Mouse (Mus musculus) urinary bladder, postnatal 10 days (tissue): ENCODE results near the gene Tubb4b.
A peak's percentile ranks its signal among the peaks of the same experiment; 100 is the strongest.

Experiments used
- DNase-seq: peaks from one replicate; pipeline ENCODE4 v3.0.0; 2022; ENCODE audit warnings: low spot score

Gene Tubb4b

DNA sequence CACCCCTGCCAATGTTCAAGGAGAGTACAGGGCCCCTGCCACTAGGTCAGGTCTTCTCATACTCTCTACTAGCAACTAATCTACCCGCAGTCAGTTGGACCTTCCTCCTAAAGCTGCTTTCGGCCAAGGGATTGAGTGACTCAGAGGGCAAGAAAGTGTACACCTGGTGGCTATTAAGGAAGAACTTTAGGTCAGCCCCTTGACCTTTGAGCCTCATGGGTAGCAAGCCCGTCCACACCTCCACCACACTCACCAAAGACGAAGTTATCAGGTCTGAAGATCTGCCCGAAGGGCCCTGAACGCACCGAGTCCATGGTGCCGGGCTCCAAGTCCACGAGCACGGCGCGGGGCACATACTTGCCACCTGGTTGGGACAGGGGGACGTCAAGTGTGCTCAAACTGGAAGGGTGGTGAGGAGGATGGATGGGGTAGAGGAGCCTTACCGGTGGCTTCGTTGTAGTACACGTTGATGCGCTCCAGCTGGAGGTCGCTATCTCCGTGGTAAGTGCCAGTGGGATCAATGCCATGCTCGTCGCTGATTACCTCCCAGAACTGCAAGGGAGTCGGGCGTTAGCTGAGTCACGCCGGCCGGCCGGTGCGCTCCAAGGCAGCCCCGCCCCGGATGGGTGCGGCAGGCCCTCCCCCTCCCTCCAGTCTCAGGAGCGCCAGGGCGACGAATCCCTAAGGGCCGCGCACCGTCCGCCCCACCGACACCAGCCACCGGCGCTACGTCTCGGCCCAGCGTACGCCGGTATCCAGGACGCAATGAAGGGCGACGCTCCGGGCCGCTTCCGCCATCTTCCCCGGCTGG is 616 bp downstream of the Tubb4b start:
- peak; percentile 46 for DNase-seq

DNA sequence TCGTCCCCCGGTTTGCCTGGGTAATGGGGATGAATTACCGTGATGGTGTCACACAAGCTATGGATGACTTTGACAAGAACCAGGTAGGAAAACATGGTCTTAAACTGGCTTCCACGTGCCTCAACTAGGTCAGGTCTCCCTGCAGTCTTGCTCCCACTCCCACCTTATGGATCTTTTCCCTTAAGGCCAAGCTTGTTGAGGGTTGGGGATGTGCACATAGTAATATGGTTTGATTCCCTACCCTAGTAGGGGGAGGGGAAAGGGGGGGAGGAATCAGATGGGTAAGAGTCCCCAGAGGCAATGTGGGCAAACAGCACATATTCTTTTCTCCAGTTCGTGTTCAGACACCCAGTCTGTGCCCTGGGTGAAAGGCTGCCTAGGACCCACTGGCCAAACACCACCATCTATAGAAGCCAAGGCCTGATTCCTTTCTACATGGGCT is 3.1 kb downstream of the Tubb4b start:
- DNase-seq, result no peak

DNA sequence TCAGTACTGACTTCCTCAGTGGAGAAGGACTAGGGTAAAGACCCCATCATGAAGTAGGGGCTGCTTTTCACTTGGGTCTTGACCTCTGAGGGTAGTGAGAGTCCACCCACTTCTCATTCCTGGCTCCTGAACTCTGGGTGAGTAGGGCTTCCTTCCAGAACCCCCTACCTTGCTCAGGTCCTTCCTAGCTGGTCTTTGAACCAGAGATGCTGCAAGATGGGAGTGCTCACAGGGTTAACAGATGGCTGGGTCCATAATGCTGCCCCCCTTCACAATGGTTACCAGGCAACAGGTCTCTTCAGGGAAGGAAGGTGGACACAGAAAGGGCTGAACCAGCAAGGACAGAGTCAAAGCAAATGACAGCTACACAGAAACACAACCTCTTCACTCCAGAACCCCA is 6.1 kb downstream of the Tubb4b start, which contains the start of gene Fam166a:
Gene Fam166a, plus strand, starts transcription at position 301 of the 400 bp plus-strand sequence.
- no peak for DNase-seq

DNA sequence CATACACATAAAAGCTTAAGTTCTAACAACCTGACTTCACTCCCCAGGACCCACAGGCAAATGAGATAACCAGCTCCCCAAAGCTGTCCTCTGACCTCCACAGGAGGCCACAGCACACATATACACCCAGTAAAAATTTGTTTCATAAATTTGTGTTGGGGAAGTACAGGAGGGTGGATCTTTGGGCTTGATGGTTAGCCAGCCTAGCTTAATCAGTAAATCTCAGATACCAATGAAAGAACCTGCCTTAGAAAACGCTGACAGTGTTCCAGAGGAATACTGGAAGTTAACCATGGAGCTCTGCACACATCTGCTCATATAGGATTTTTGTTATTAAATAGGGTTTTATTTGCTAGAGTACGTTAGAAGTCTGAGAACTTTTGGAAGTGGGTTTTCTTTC is 6.8 kb downstream of the Tubb4b start:
- DNase-seq, result no peak

DNA sequence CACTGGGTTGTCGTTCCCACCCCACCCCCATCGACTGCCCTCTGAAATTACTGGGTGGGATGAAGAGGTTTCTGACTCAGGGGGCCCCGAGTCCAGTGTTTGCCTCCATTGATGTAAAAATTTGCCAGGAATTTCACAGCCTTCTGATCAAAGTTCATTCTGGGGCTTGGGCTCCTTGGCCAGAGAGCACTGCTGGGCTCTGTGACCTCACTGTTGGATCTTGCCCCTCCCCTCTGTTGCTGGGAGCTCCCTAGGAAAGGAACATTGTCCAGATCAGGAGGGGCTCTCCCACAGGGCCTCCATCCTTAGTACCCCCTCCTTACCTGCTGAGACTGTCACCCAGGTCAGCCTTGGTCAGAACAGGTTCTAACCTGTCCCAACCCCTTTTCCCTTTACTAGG is 10.1 kb downstream of the Tubb4b start, which contains the start of gene Stpg3:
Gene Stpg3, minus strand, starts transcription at position 194 of the 400 bp plus-strand sequence.
- DNase-seq, result no peak

DNA sequence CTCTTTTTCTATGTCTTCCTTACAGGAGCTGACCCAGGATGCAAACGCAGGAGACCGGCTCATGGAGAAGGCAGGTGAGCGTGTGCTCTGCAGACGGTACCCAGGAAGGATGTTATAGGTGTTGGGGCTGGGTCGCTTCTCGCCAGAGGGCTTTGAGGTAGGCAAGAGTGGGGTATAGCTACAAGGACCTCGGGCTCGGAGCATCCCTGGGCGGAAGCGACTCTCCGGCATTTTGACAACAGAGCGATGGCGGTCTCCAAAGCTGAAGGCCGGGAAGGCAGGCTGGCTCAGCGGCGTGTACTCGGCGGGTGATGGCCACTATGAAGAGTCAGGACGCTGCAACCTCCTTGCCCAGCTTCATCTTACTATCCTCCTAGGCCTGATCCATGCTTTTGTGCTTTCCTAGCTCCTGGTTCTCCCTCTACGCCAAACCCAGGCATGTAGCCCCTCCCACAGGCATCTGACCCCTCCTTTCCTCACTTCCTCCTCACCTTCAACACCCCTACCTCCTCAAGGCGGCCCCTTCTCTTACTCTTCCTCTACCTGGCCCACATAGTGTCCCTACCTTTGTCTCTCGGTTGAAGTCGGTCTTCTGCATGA is 11.1 kb downstream of the Tubb4b start:
- DNase-seq, result no peak

DNA sequence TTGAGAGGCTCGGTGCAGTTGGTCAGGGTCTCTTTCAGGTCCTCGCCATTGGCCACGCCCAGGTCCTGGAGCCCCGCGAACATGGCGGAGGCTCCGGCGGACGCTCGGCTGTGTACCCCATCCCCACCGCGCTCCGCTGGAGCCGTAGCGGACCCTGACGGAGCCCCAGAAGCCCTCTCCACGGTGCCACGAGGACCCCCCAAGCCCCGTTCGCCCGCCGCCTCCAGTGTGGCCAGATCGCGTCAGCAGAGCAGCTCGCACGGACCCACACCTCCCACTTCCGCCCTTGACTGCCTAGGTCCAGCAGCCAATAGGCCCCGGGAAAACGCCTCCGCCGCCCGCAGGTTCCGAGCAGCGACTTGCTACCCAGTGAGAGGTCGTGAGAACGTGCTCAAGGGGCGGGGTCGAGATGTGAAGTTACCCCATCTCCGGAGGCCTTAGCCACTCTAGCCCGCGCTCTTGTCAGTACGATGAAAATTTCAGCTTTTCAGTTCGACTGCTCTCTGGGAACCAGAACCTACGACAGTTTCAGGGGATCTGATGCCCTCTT is 13.3 kb downstream of the Tubb4b start, which contains the start of gene Nelfb:
Gene Nelfb, minus strand, starts transcription at position 369 of the 550 bp plus-strand sequence.
- peak; percentile 57 for DNase-seq

DNA sequence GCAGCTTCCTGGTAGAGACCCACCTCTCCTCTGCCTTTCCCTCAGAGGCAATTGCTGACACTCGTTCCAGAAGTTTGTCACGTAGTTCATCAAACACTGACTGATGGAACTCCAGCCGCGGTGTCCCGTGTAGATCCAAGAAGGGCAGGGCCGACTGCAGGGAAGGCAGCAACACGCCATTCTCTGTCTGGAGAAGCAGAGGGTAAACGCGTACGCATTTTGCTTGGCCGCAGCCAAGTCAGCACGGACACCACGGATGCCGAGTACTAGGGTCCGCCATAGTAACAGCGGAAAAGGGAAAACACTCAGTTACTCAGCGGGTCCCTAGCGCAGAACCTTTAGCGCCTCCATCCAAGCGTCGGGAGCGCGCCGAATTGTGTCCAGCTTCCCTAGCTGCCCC is 13.8 kb downstream of the Tubb4b start:
- DNase-seq, result no peak

DNA sequence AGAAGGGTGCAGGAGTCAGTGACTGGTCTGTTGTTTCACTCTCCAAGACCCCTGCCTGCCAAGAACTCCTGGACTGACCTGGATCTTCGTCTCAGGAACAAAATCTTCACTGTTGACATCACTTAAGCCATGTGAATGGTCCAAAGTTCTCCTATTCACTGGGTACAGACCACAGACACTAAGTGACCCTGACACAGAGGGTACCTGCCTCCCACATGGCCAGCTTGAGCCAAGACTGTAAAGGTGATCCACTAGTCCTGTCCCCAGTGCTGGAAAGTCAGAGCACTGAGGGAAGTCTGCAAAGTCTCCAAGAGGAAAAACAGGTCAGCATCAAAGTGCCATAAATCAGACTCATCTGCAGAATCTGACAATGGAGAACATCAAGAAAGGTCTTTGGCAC is 16.9 kb downstream of the Tubb4b start:
- no peak for DNase-seq

DNA sequence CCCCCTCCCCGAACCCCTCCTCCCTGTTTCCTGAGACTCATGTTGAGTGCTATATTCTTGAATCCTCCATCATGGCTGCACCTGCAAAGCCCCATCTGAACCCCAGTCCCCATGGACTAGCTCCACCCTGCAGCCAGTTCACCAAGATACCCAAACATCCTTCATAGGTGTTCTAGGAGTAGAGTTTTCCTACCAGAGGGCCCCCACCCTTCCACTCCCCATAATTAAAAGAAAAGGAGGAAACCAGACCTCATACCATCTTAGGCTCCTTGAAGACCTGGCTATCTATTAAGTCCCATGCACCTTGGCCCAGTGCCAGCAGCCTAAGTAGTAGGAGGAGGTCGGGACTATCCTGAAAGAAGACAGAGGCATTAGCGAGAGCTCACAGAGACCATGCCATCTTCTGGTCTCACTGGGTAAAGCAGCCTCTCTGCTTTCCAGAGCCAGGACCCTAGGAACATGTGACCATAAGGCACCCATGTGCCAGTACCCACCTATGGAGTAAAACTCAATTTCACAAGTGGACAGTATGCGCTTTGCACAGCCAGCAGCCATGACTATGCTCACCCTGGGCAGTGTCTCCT is 20.8 kb downstream of the Tubb4b start:
- no peak for DNase-seq

DNA sequence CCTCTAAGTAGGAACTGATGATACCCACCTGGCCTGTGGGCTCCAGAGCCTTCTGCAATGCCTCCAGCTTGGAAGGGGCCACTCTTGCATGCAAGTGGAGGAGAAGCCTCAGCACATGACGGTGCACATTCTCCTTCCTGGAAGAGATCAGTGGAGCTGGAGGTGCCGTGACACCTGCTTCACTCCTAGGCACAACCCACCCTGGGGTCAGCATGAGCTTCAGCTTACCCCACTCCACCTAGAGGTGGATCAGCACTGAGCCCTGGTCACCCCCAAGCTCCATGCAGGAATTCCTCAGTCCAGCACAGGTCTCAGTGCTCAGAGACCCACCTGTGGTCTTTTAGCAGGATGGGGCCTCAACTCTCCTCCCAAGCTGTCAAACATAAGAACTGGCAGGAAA is 23.9 kb downstream of the Tubb4b start:
- no peak for DNase-seq

DNA sequence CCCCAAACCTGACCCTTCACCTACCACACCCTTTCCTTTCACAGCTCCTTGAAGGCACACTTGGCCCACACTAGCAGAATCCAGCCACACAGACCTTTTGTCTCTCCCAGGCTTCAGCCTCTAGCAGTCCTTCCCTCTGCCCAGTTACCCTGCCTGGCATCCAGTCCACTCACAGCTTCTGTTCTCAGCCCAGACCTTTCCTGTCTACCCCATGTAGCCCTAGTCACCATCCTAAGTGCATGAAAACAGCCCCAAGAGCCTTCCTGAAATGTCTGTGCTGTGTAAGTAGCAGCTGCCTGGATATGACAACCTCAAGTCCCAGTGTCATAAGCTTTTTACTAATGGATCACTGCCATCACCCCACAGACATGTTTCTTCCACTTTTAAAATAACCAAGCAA is 26.6 kb downstream of the Tubb4b start:
- DNase-seq, result no peak

DNA sequence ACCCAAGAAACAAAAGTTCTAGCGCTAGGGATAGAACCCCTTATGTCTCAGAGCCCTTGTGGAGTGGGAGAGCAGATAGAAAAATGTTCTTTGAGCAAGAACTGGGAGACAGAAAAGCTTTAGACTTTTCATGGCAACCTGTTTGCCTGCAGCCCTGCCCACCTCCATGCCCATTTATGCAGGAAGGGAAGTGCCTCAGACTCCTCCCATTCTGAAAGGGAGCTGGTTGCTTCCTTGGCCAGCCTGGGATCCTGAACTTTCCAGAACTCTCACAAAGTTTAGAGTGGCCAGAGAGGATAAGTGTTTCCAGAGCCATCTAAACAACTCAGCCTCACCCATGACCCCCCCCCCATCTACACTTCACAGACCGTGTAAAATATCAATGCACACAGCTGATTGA is 27.3 kb downstream of the Tubb4b start:
- DNase-seq, result no peak

DNA sequence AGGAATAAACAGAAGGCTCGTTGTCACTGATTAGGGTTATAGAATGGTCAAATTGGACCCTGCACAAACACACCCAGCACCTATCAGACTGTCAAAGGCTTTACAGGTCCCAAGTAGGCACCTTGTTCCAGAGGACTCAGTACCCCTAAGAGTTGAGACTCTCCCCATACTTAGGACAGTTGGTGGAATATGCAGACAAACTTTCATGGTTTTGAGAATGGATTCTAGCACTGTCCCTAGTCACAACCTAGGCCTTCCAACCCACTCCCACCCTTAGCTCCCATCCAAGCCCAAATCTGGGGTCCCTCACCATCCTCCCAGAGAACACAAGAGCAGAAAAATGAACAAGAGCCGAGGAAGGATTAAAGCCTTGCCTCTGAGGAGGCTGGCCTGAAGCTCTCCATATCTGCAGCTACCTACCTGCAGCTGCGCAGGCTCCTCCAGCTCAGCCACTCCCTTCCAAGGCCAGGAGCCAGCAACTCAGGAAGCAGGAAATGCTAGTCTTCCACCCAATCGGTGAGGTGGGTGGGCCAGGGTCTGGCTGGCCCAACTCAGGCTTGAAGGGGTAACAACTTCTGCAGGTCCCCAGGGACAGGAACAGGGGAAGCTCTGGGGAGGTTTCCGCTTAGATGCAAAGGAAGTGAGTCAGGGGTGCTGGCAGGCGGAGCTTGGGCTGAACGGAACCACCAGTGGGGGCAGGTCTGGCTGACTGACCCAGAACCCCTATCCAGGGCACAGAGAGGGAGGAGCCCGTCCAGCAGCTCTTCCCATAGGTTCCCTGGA is 28.1 kb downstream of the Tubb4b start, which contains the start of gene Tor4a:
Gene Tor4a, minus strand, starts transcription at position 715 of the 783 bp plus-strand sequence.
- DNase-seq, result no peak

DNA sequence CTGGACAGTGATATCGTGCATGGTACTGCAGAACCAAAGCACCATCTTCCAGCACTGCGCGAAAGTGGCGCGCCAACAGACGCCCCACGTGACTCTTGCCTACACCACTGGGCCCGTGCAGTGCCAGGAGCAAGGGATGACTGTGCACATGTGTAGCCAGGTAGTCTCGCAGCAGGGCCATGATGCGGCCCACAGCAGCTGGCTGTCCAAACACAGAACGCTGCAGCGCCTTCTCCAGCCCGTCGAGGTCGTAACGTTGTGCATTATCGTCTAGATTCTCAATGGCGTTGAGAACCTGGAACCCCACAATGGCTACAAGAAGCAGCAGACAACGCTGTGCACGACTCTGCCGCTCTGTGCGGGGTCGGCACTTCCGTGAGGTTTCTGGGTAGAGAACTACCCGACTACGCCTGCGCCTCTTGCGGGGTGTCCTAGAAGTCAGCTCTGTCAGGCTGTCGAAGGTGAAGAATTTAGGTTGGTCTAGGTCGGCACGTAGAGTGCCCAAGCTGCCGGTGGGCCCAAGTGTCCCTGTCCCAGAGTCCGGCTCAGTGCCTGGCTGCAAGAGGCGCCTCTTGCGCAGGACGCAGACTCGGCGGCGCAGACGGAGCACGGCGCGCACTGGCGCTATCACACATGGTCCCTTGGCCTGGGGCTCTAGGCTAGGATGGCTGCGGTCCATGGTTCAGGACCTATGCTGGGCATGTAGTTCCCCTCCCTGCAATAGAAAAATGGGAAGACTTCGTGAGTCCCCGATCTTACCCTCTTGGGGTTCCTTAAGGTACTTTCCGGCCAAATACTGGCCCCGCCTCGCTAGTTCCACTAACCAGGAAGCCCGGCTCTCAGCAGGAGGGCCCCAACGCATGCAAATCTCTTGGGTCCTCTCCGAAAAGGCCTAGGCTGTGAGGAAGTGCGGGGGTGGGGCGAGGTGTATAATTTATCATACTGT is 29.0 kb downstream of the Tubb4b start:
- DNase-seq, result no peak

DNA sequence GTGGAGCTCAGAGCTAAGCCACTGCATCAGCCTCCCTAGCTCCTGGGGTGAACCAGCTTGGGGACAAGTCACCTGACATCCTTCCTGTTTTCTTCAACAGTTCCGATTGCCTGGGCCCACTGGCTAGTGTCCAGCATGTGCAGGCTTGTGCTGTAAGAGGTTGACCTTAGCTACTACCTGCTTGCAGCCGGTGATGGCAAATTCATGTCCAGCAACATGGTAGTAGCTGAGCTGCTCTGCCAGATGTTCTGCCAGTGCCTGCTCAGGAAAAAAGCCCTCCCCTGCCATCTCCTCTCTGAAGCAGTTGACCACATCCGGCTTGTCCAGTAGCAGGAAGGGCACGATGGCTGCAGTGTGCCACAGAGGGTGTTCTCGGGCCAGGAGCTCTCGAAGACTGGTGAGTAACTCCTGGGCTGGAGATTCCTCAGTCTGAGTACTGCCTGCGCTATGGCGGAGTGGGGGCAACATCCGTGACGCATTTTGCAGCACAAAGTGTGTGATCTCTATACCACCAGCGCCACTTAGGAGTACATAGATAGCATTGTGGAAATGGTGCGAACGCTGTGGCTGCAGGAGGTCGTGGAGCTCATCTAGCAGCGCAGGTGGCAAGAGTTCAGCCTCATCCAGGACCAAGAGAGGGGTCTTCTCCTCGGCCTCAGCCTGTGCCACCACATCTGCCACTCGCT is 29.9 kb downstream of the Tubb4b start:
- DNase-seq, result no peak

DNA sequence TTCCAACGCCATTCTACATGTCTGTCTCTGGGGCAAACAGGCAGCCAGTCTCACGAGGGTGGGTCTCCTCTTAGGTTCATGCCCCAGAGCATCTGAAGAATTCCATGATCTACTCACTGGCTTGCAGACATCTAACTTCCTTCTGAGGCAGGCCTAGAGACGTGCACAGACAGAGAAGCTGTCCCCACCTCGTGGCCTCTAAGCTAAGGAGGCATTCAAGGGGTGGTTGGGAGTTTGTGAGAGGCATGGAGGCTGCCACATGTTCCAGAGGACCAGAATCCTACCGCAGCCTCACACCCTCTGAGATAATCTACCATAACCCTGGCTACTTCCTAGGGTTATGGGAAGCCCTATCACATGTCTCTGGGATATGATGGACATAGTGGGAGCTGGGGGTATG is 30.5 kb downstream of the Tubb4b start:
- DNase-seq, result no peak

DNA sequence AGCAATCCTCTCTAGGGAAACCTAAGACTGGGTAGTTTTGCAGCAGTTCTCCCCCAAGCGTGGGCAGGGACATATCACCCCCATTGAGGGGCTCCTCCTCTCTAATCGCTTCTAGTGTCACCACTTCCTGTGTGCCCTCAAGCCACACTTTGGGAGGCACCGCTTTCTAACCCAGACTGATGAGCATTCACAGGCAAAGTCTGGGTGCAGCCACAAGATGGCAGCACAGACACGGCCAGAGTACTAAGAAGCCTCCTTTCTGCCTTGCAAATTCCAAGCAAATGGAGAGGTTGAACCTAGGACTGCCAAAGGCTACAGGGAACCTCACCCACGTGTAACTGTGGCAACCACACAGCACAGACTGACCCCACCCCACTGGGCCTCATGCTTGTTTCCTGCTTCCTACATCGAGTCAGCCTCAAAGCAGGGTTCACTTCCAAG is 31.2 kb downstream of the Tubb4b start:
- no peak for DNase-seq

DNA sequence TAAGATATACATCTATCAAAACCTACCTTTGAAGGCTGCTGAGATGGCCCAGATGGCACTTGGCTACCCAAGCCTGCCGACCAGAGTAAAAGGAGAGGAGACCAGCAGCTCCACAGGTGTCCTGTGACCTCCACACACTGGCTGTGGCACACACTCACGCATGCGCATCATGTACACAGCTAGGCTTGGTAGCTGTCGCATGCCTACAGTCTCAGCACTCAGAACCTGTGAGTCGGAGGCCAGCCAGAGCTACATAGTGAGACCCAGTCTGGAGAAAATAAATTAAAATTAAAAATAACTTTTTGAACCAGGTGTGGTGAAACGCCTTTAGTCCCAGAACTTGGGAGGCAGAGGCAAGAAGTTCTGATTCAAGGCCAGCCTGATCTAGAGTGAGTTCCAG is 36.7 kb downstream of the Tubb4b start:
- no peak for DNase-seq

DNA sequence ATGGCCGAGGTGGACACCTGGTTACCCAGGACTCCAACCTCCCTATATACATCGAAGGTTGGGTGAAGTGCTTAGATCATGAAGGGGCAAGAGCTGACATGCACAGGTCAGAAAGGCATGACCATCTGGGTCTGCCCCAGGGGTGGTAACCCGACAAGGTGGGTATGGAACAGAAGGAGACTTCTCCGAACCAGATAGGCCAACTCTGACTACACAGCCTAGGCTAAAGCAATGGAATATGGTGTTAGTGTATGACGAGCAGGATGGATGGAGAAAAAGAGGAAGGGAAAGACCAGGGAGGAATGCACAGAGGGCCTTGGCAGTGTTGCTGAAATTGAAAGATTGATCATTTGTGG is 37.9 kb downstream of the Tubb4b start:
- no peak for DNase-seq
